Mouse (Mus musculus) megakaryocyte, embryonic 14.5 days (primary cell): ENCODE results near the gene Hoxd10. TPM values are rescaled to one million over a fixed set of nuclear protein-coding genes. Genes with fewer than 3 reads are reported as not detected.

Source experiments
- H3K27me3 ChIP-seq: replicated peaks from 2 replicates; pipeline ENCODE3; 2012; ENCODE audit warnings: inconsistent platforms
- H3K36me3 ChIP-seq: replicated peaks from 2 replicates; pipeline ENCODE3; 2012; ENCODE audit warnings: low read length, inconsistent platforms, mixed read lengths
- H3K4me1 ChIP-seq: 2 replicates; pipeline ENCODE4 v1.6.1; 2012; ENCODE audit warnings: inconsistent platforms
- H3K4me3 ChIP-seq: replicated peaks from 2 replicates; pipeline ENCODE3; 2012; ENCODE audit warnings: moderate library complexity, mild to moderate bottlenecking, inconsistent platforms
- H3K9me3 ChIP-seq: 2 replicates; pipeline ENCODE4 v1.6.1; 2012; ENCODE audit warnings: inconsistent platforms
- FLI1 ChIP-seq: IDR thresholded peaks from 2 replicates; pipeline ENCODE4 v1.6.1; 2012; ENCODE audit warnings: low read length, inconsistent platforms, mixed read lengths
- GATA1 ChIP-seq: IDR thresholded peaks from 3 replicates; pipeline ENCODE4 v1.6.1; 2012; ENCODE audit warnings: mixed read lengths, low read length, inconsistent platforms, borderline replicate concordance
- polyA plus RNA-seq: library from polyadenylated mRNA; stranded (reverse); fragments of >175 nt; gene quantifications from 2 replicates; pipeline ENCODE4 v1.2.3, GENCODE M21; 2012; ENCODE audit warnings: low replicate concordance; ENCODE audit not compliant: insufficient read depth

The Hoxd10 gene
- polyA plus RNA-seq, 1 experiment, result not detected

- TF ChIP-seq FLI1, result no peak
- TF ChIP-seq GATA1, result no peak
- peaks cover 95% of the 10 kb centered on the region for H3K27me3 ChIP-seq
- H3K9me3 ChIP-seq, result peaks cover 13% of the 10 kb centered on the region; the same call in 1 of the 2 replicates
- no peak overlapping the region for H3K4me3 ChIP-seq
- no peaks in the 10 kb centered on the region for H3K36me3 ChIP-seq
- H3K4me1 ChIP-seq, result peaks cover 15% of the 10 kb centered on the region
Observed at GRCm38 (mm10) chr2:74741979-74742277, 50.2 kb downstream of the Hoxd10 start.

Other genes with a start within 250 kb of the Hoxd10 start
- 11.1 and 19.3 TPM in 2 replicates for gene Lnpk, start 112.5 kb upstream of the Hoxd10 start, polyA plus RNA-seq
- not detected in 2 replicates for gene Evx2, start 32.4 kb upstream of the Hoxd10 start, polyA plus RNA-seq
- not detected in 2 replicates for gene Hoxd13, start 23.6 kb upstream of the Hoxd10 start, polyA plus RNA-seq
- not detected in 2 replicates for gene Hoxd12, start 16.9 kb upstream of the Hoxd10 start, polyA plus RNA-seq
- gene Hoxd11, start 12.4 kb upstream of the Hoxd10 start, polyA plus RNA-seq, result not detected in 2 replicates
- gene Hoxd9, start 5.8 kb downstream of the Hoxd10 start, polyA plus RNA-seq, result not detected in 2 replicates
- gene Hoxd8, start 12.7 kb downstream of the Hoxd10 start, polyA plus RNA-seq, result not detected in 2 replicates
- not detected in 2 replicates for gene Hoxd3, start 20.0 kb downstream of the Hoxd10 start, polyA plus RNA-seq
- gene Hoxd4, start 20.0 kb downstream of the Hoxd10 start, polyA plus RNA-seq, result not detected in 2 replicates
- not detected in 2 replicates for gene Gm28230, start 34.8 kb downstream of the Hoxd10 start, polyA plus RNA-seq
- not detected in 2 replicates for gene Hoxd1, start 71.1 kb downstream of the Hoxd10 start, polyA plus RNA-seq
- 22.0 and 36.3 TPM in 2 replicates for gene Mtx2, start 133.9 kb downstream of the Hoxd10 start, polyA plus RNA-seq